Mouse (Mus musculus): ENCODE measurements around the gene Tubb2a.

Gene Tubb2a

GRCm38 (mm10) chr13:34077492-34078271 lies at the start of gene Tubb2a:
Gene Tubb2a (minus strand): TSS chr13:34078007.
- peak; percentile 90 for DNase-seq (ENCODE audit: low read depth, low spot score)

GRCm38 (mm10) chr13:34125711-34126110 lies 47.9 kb upstream of the Tubb2a start:
- peak; percentile 45 for DNase-seq (ENCODE audit: low read depth, low spot score)

GRCm38 (mm10) chr13:34120536-34120935 lies 42.7 kb upstream of the Tubb2a start:
- DNase-seq (ENCODE audit: low read depth, low spot score): no peak

- no peak for DNase-seq (ENCODE audit: low read depth, low spot score)
Observed at GRCm38 (mm10) chr13:34119406-34119805, 41.6 kb upstream of the Tubb2a start.

- DNase-seq (ENCODE audit: low read depth, low spot score): no peak
Observed at GRCm38 (mm10) chr13:34118816-34119215, 41.0 kb upstream of the Tubb2a start.

- DNase-seq (ENCODE audit: low read depth, low spot score): no peak
Observed at GRCm38 (mm10) chr13:34116508-34116907, 38.7 kb upstream of the Tubb2a start.

- no peak for DNase-seq (ENCODE audit: low read depth, low spot score)
Observed at GRCm38 (mm10) chr13:34114654-34115053, 36.8 kb upstream of the Tubb2a start.

GRCm38 (mm10) chr13:34113086-34113485 lies 35.3 kb upstream of the Tubb2a start:
- no peak for DNase-seq (ENCODE audit: low read depth, low spot score)

- peak; percentile 60 for DNase-seq (ENCODE audit: low read depth, low spot score)
Observed at GRCm38 (mm10) chr13:34112369-34113081, 34.7 kb upstream of the Tubb2a start.

GRCm38 (mm10) chr13:34111878-34112277 lies 34.1 kb upstream of the Tubb2a start:
- DNase-seq (ENCODE audit: low read depth, low spot score): no peak

- DNase-seq (ENCODE audit: low read depth, low spot score): no peak
Observed at GRCm38 (mm10) chr13:34111019-34111418, 33.2 kb upstream of the Tubb2a start.

- DNase-seq (ENCODE audit: low read depth, low spot score): no peak
Observed at GRCm38 (mm10) chr13:34109677-34110058, 31.9 kb upstream of the Tubb2a start.

- DNase-seq (ENCODE audit: low read depth, low spot score): no peak
Observed at GRCm38 (mm10) chr13:34109035-34109676, 31.3 kb upstream of the Tubb2a start.

- DNase-seq (ENCODE audit: low read depth, low spot score): no peak
Observed at GRCm38 (mm10) chr13:34106999-34107398, 29.2 kb upstream of the Tubb2a start.

GRCm38 (mm10) chr13:34106256-34106655 lies 28.4 kb upstream of the Tubb2a start:
- DNase-seq (ENCODE audit: low read depth, low spot score): no peak

GRCm38 (mm10) chr13:34105364-34105763 lies 27.6 kb upstream of the Tubb2a start:
- no peak for DNase-seq (ENCODE audit: low read depth, low spot score)

- DNase-seq (ENCODE audit: low read depth, low spot score): no peak
Observed at GRCm38 (mm10) chr13:34101908-34102307, 24.1 kb upstream of the Tubb2a start.

GRCm38 (mm10) chr13:34101247-34101646 lies 23.4 kb upstream of the Tubb2a start:
- no peak for DNase-seq (ENCODE audit: low read depth, low spot score)

- DNase-seq (ENCODE audit: low read depth, low spot score): no peak
Observed at GRCm38 (mm10) chr13:34100733-34101132, 22.9 kb upstream of the Tubb2a start.

- no peak for DNase-seq (ENCODE audit: low read depth, low spot score)
Observed at GRCm38 (mm10) chr13:34097086-34097485, 19.3 kb upstream of the Tubb2a start.

- no peak for DNase-seq (ENCODE audit: low read depth, low spot score)
Observed at GRCm38 (mm10) chr13:34096455-34096854, 18.6 kb upstream of the Tubb2a start.
